Comparison of ENCODE assay signal across 10 mouse cellular contexts in the genomic region with DNA sequence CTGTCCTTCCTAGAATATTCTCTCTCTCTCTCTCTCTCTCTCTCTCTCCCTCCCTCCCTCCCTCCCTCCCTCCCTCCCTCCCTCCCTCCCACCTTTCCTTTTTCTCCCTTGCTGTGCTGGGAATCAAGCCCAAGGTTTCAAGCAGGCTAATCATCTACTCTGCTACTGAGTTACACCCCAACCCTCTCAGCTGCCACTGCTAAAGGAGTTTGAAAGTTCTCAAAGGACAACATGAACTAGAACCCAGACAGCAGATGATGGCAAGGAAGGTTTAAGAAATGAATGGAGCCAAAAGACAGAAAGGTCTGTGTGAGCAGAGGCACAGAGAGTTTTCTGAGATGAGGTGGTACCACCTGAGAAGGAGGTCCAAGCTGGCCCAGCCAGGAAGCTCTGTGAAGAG.
"Had no signal": no experiment of that assay in that cellular context is flagged by ENCODE, and none has a peak within 500 bp of the region (broad histone marks: within the 10 kb centered on the region; RNA-seq: fewer than 3 reads in every experiment).

No protein-coding gene starts in this region.

- H3K4me2 ChIP-seq: limb, embryonic 12.5 days; midbrain, embryonic 13.5 days; neural tube, embryonic 15.5 days had no signal

- H3K4me3 ChIP-seq: layer of hippocampus, adult 2 months; limb, embryonic 12.5 days; midbrain, embryonic 13.5 days; neural tube, embryonic 15.5 days had no signal

- H3K9me3 ChIP-seq: limb, embryonic 12.5 days; midbrain, embryonic 13.5 days; neural tube, embryonic 15.5 days had no signal

- H3K27ac ChIP-seq: layer of hippocampus, adult 2 months; limb, embryonic 12.5 days; liver, embryonic 14.5 days; midbrain, embryonic 13.5 days; neural tube, embryonic 15.5 days had no signal

- H3K36me3 ChIP-seq: limb, embryonic 12.5 days; midbrain, embryonic 13.5 days; neural tube, embryonic 15.5 days had no signal

- DNase-seq: right cerebral cortex, adult 18-20 months; right cerebral cortex, postnatal 25 days; spleen, adult 18-20 months; thymus, adult 18-20 months; thymus, postnatal 14 days had no signal

- ATAC-seq: midbrain, embryonic 13.5 days had no signal

- H3K9ac ChIP-seq: limb, embryonic 12.5 days; liver, embryonic 14.5 days; midbrain, embryonic 13.5 days; neural tube, embryonic 15.5 days had no signal

- H3K27me3 ChIP-seq: limb, embryonic 12.5 days; midbrain, embryonic 13.5 days; neural tube, embryonic 15.5 days had no signal
